In genomic region chr13:118027868-118028267, GRCm38 (mm10) we compare ENCODE assay signal across 15 mouse cellular contexts.
"Had no signal": no experiment of that assay in that cellular context is flagged by ENCODE, and none has a peak within 500 bp of the region (broad histone marks: within the 10 kb centered on the region; RNA-seq: fewer than 3 reads in every experiment).

No protein-coding gene starts in this region.

- H3K36me3 ChIP-seq: limb, embryonic 15.5 days; liver, embryonic 12.5 days; midbrain, embryonic 12.5 days; neural tube, embryonic 15.5 days had no signal

- H3K27ac ChIP-seq: kidney, postnatal 0 days; limb, embryonic 15.5 days; liver, embryonic 12.5 days; midbrain, embryonic 12.5 days; neural tube, embryonic 15.5 days had no signal

- H3K4me2 ChIP-seq: limb, embryonic 15.5 days; liver, embryonic 12.5 days; midbrain, embryonic 12.5 days; neural tube, embryonic 15.5 days had no signal

- H3K4me3 ChIP-seq: limb, embryonic 15.5 days; liver, embryonic 12.5 days; midbrain, embryonic 12.5 days; neural tube, embryonic 15.5 days had no signal

- ATAC-seq: liver, embryonic 12.5 days; midbrain, embryonic 16.5 days had no signal

- H3K4me1 ChIP-seq: limb, embryonic 15.5 days; liver, embryonic 12.5 days; midbrain, embryonic 12.5 days; neural tube, embryonic 15.5 days had no signal

- H3K27me3 ChIP-seq: limb, embryonic 15.5 days; liver, embryonic 12.5 days; midbrain, embryonic 12.5 days; neural tube, embryonic 15.5 days had no signal

- DNase-seq: kidney, adult 11 months; kidney, adult 9 months; kidney, postnatal 36 days; layer of hippocampus, adult 9-11 months; layer of hippocampus, postnatal 36 days; right cerebral cortex, adult 18-20 months; right cerebral cortex, postnatal 25 days; thymus, adult 18-20 months; thymus, postnatal 14 days had no signal

- H3K9me3 ChIP-seq: limb, embryonic 15.5 days; liver, embryonic 12.5 days; midbrain, embryonic 12.5 days; neural tube, embryonic 15.5 days had no signal

- H3K9ac ChIP-seq: limb, embryonic 15.5 days; liver, embryonic 12.5 days; midbrain, embryonic 12.5 days; neural tube, embryonic 15.5 days had no signal
